Mouse (Mus musculus): Measurements from ENCODE around the gene Rapgefl1. TPM values are rescaled to one million over a fixed set of nuclear protein-coding genes. Genes with fewer than 3 reads are reported as not detected.

The Rapgefl1 gene
- polyA plus RNA-seq, 1 experiment from 2014 or later: 2.4 TPM

DNA sequence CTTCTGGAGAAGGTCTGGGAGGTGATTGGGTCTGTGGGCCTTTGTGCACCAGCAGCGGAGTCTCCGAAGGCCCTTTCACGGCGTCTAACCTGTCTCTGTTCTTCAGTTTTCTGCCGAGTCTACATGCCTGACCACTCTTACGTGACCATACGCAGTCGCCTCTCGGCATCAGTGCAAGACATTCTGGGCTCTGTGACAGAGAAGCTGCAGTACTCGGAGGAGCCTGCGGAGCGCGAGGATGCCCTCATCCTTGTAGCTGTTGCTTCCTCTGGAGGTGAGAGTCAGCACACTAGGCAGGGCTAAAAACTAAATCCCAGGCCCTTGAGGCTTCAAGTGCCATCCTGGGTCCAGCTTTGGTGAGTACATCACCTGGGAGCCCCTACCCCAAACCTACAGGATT, 9.4 kb downstream of the Rapgefl1 start:
- peaks cover 5% of the 10 kb centered on the region; the same call in 1 of the 2 replicates for H3K4me1 ChIP-seq (ENCODE audit: control insufficient read depth, insufficient read depth, low read length)
- H3K36me3 ChIP-seq (ENCODE audit: control insufficient read depth, insufficient read depth, low read length): no peaks in the 10 kb centered on the region
- no peak overlapping the region for H3K9ac ChIP-seq (ENCODE audit: low read depth, low read length)
- H3K27me3 ChIP-seq (ENCODE audit: control insufficient read depth, insufficient read depth, low read length): no peaks in the 10 kb centered on the region
- WGBS: 43% methylated on average over 13 of the region's 13 CpGs
- H3K9me3 ChIP-seq (ENCODE audit: control insufficient read depth, low read length): no peaks in the 10 kb centered on the region
- no peak overlapping the region for H3K27ac ChIP-seq (ENCODE audit: low read depth, low read length)
- H3K4me3 ChIP-seq (ENCODE audit: low read length): no peak overlapping the region
- H3K4me2 ChIP-seq (replicated peaks; ENCODE audit: low read depth, low read length): no peak overlapping the region
- ATAC-seq (ENCODE audit: low FRiP score, low TSS enrichment): no peak

DNA sequence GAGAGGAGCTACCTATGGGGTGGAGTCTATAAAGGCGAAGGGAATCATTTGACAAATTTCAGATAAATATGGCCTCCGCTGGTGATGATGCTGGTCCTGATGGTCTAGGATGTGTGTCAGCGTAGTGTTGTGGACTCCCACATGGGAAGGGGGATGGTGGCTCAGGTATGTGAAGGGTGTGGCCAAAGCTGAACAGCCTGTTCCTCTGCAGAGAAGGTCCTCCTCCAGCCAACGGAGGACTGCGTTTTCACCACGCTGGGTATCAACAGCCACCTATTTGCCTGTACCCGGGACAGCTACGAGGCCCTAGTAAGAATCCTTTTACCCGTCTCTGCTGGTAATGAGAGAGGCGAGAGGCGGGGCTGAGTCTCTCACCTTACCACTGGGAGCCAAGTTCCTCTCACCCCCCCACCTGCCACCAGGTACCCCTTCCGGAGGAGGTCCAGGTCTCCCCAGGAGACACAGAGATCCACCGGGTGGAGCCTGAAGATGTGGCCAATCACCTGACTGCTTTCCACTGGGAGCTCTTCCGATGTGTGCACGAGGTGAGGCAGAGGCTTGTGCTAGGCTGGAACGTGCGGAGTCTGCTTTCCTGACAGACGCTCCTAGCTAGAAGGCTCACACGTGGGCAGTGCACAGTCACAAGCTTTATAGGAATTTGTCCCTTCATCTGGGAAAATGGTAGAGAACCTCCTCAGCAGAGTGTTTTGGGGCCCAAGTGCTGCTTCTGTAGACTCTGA, 10.4 kb downstream of the Rapgefl1 start:
- H3K4me1 ChIP-seq (ENCODE audit: control insufficient read depth, insufficient read depth, low read length): peaks cover 5% of the 10 kb centered on the region; the same call in 1 of the 2 replicates
- H3K27ac ChIP-seq (ENCODE audit: low read depth, low read length): no peak overlapping the region
- 65% methylated on average over 19 of the region's 19 CpGs for WGBS
- H3K9ac ChIP-seq (ENCODE audit: low read depth, low read length): no peak overlapping the region
- H3K4me3 ChIP-seq (ENCODE audit: low read length): no peak overlapping the region
- no peaks in the 10 kb centered on the region for H3K27me3 ChIP-seq (ENCODE audit: control insufficient read depth, insufficient read depth, low read length)
- H3K4me2 ChIP-seq (replicated peaks; ENCODE audit: low read depth, low read length): no peak overlapping the region
- no peak for ATAC-seq (ENCODE audit: low FRiP score, low TSS enrichment)
- no peaks in the 10 kb centered on the region for H3K9me3 ChIP-seq (ENCODE audit: control insufficient read depth, low read length)
- no peaks in the 10 kb centered on the region for H3K36me3 ChIP-seq (ENCODE audit: control insufficient read depth, insufficient read depth, low read length)

DNA sequence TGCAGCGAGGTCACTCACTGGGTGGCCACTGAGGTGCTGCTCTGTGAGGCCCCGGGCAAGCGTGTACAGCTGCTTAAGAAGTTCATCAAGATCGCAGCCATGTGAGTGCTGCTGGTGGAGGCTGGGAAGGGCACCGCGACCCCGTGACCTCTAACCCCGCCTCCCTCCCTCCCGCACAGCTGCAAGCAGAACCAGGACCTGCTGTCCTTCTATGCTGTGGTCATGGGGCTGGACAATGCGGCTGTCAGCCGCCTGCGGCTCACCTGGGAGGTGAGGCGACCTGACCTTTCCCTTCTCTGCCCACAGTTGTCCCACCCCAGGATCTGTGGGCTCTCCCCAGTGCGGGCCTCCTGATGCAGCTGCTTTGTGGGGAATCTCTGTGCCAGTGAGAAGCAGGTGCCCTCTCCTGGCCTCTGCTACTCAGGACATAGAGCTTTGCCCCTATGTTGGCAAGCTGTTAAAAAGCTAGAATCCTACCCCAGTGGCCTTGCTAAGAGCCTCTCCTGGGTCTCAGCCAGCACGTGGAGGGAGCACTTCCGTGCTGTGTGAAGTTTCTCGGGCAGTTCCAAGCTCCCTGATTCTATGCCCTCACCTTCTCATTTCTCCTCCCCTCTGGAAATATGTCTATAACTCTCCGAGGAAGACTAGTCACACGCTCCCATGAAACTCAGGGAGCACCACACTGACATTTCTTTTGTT, 12.8 kb downstream of the Rapgefl1 start:
- no peaks in the 10 kb centered on the region for H3K9me3 ChIP-seq (ENCODE audit: control insufficient read depth, low read length)
- H3K27ac ChIP-seq (ENCODE audit: low read depth, low read length): no peak overlapping the region
- 11% methylated on average over 19 of the region's 19 CpGs for WGBS
- no peak overlapping the region for H3K9ac ChIP-seq (ENCODE audit: low read depth, low read length)
- H3K4me3 ChIP-seq (ENCODE audit: low read length): no peak overlapping the region
- no peaks in the 10 kb centered on the region for H3K36me3 ChIP-seq (ENCODE audit: control insufficient read depth, insufficient read depth, low read length)
- peaks cover 5% of the 10 kb centered on the region; the same call in 1 of the 2 replicates for H3K4me1 ChIP-seq (ENCODE audit: control insufficient read depth, insufficient read depth, low read length)
- no peak overlapping the region for H3K4me2 ChIP-seq (replicated peaks; ENCODE audit: low read depth, low read length)
- no peak for ATAC-seq (ENCODE audit: low FRiP score, low TSS enrichment)
- no peaks in the 10 kb centered on the region for H3K27me3 ChIP-seq (ENCODE audit: control insufficient read depth, insufficient read depth, low read length)

DNA sequence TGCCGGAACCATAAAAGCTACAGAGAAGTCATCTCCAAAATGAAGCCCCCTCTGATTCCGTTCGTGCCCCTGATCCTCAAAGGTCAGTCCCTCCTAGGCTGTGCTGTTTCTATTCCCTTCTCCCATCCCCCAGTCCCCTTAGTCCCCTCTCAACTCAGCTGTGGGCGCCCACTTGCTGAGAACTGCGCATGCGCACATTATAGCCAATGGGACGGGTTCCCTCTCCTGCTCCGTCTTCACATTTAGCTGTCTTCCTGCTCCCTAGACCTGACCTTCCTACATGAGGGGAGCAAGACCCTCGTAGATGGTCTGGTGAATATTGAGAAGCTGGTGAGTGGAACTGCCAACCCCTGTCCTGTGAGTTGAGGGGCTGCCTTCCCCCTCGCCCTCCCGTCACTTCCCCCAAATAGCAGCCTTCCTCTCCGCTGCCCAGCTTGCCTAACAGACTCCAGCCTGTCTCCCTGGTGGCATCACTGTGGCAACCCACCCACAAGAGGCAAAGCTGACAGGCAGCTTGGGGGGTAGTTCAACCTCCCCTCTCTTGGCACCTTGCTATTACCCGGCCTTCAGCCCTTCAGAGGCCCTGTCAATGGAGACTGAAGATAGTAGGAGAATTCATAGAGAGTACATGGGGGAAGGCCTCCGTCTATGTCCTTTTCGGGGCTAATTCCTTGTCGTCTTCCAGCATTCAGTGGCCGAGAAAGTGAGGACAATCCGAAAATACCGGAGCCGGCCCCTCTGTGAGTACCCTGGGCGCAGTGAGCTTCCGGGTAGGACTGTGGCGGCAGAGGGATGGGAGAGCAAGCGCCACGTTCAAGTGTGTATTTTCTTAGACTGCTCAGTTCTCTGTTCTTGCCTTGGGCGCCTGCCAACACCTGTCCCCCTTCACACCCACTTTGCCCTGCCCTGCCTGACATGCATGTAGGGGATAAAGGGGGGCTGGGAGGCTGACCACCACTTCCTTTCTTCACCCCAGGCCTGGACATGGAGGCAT, 13.8 kb downstream of the Rapgefl1 start:
- no peak overlapping the region for H3K27ac ChIP-seq (ENCODE audit: low read depth, low read length)
- H3K27me3 ChIP-seq (ENCODE audit: control insufficient read depth, insufficient read depth, low read length): no peaks in the 10 kb centered on the region
- H3K36me3 ChIP-seq (ENCODE audit: control insufficient read depth, insufficient read depth, low read length): no peaks in the 10 kb centered on the region
- no peak overlapping the region for H3K9ac ChIP-seq (ENCODE audit: low read depth, low read length)
- H3K9me3 ChIP-seq (ENCODE audit: control insufficient read depth, low read length): no peaks in the 10 kb centered on the region
- ATAC-seq (ENCODE audit: low FRiP score, low TSS enrichment): no peak
- 68% methylated on average over 26 of the region's 26 CpGs for WGBS
- H3K4me1 ChIP-seq (ENCODE audit: control insufficient read depth, insufficient read depth, low read length): peaks cover 5% of the 10 kb centered on the region; the same call in 1 of the 2 replicates
- no peak overlapping the region for H3K4me3 ChIP-seq (ENCODE audit: low read length)
- H3K4me2 ChIP-seq (replicated peaks; ENCODE audit: low read depth, low read length): no peak overlapping the region

DNA sequence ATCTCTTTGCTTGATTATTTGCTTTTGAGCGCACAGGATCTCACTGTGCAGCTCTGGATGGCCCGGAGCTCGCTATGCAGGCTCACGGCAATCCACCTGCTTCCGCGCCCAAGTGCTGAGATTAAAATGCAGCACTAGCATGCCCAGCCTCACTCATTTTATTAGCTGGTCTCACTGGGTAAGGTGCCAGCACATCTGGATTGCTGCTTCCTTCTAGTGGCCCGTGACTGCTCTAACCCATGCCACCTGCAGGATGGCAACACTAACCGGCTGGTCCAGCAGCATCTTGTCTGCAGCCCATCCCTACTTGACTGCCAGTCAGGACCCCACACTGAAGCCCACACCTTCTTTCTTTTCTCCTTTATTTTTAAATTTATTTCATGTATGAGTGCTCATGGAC, 17.5 kb downstream of the Rapgefl1 start:
- ATAC-seq (ENCODE audit: low FRiP score, low TSS enrichment): no peak
- Histone ChIP-seq H3K4me2 (replicated peaks; ENCODE audit: low read depth, low read length) (no peak overlapping the region), H3K27ac (ENCODE audit: low read depth, low read length) (no peak overlapping the region), H3K4me3 (ENCODE audit: low read length) (no peak overlapping the region), H3K9ac (ENCODE audit: low read depth, low read length) (no peak overlapping the region), H3K4me1 (ENCODE audit: control insufficient read depth, insufficient read depth, low read length) (peaks cover 3% of the 10 kb centered on the region; the same call in 1 of the 2 replicates), H3K9me3 (ENCODE audit: control insufficient read depth, low read length) (no peaks in the 10 kb centered on the region), H3K27me3 (ENCODE audit: control insufficient read depth, insufficient read depth, low read length) (no peaks in the 10 kb centered on the region), H3K36me3 (ENCODE audit: control insufficient read depth, insufficient read depth, low read length) (no peaks in the 10 kb centered on the region)
- WGBS: 95% methylated on average over 8 of the region's 8 CpGs

DNA sequence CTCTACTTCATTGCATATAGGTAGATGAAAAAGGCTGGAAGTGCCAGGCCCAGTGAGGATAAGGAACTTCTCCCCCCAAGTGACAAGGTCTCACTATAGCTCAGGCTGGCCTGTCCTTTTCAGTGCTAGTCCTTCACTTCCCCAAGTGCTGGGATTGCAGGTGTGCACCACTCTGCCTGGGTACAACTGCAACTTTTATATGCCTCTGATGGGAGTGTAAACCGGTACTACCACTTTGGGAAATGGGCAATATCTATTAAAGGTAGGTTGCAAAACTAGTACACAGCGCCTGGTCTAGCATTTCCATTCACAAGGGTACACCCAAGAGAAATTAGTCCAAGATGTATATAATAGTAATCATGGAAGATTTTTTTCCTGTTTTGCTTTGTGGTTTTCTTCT, 18.1 kb downstream of the Rapgefl1 start:
- no peaks in the 10 kb centered on the region for H3K27me3 ChIP-seq (ENCODE audit: control insufficient read depth, insufficient read depth, low read length)
- no peaks in the 10 kb centered on the region for H3K36me3 ChIP-seq (ENCODE audit: control insufficient read depth, insufficient read depth, low read length)
- H3K4me1 ChIP-seq (ENCODE audit: control insufficient read depth, insufficient read depth, low read length): no peaks in the 10 kb centered on the region; the same call in 1 of the 2 replicates
- H3K27ac ChIP-seq (ENCODE audit: low read depth, low read length): no peak overlapping the region
- ATAC-seq (ENCODE audit: low FRiP score, low TSS enrichment): no peak
- no peaks in the 10 kb centered on the region for H3K9me3 ChIP-seq (ENCODE audit: control insufficient read depth, low read length)
- no peak overlapping the region for H3K4me2 ChIP-seq (replicated peaks; ENCODE audit: low read depth, low read length)
- no peak overlapping the region for H3K9ac ChIP-seq (ENCODE audit: low read depth, low read length)
- WGBS: 87% methylated on average over 2 of the region's 2 CpGs
- H3K4me3 ChIP-seq (ENCODE audit: low read length): no peak overlapping the region

DNA sequence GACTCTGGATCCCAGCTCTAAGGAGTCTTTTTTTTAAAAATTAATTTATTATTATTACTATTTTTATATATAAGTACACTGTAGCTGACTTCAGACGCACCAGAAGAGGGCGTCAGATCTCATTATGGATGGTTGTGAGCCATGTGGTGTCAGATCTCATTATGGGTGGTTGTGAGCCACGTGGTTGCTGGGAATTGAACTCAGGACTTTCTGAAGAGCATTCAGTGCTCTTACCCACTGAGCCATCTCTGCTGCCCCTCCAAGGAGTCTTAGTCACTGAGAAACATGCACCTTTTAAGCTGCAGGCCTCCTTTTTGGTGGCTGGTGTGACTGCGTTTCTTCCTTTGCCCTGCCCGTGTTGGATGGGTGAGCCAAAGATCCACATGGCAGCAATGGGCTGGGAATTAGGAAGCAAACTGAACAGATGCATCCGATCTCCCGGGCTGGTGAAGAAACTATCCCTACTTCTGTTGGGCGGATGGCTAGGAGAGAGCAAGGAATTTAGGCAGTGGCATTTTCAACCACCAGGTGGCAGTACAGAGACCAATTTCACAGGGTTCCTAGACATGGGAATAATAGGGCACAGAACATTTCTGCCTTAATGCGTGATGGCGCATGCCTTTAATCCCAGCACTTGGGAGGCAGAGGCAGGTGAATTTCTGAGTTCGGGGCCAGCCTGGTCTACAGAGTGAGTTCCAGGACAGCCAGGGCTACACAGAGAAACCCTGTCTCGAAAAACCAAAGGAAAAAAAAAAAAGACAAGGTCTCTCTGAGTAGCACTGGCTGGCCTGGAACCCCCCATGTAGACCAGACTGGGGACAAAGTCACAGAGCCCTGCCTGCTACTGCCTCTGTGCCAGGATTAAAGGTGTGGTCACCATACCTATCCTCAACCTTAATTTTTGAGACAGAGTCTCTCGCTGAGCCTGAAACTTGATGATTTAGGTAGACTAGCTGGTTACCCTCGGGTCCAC, 22.5 kb downstream of the Rapgefl1 start:
- Histone ChIP-seq H3K9ac (ENCODE audit: low read depth, low read length) (no peak overlapping the region), H3K9me3 (ENCODE audit: control insufficient read depth, low read length) (no peaks in the 10 kb centered on the region), H3K27ac (ENCODE audit: low read depth, low read length) (no peak overlapping the region), H3K4me3 (ENCODE audit: low read length) (no peak overlapping the region), H3K4me1 (ENCODE audit: control insufficient read depth, insufficient read depth, low read length) (0 out of 2 replicates have a peak, but pooled peaks cover 3% of the 10 kb centered on the region), H3K27me3 (ENCODE audit: control insufficient read depth, insufficient read depth, low read length) (no peaks in the 10 kb centered on the region), H3K36me3 (ENCODE audit: control insufficient read depth, insufficient read depth, low read length) (no peaks in the 10 kb centered on the region), H3K4me2 (replicated peaks; ENCODE audit: low read depth, low read length) (no peak overlapping the region)
- WGBS: 36% methylated on average over 14 of the region's 14 CpGs
- ATAC-seq (ENCODE audit: low FRiP score, low TSS enrichment): 0 out of 2 replicates have a peak, but pooled peaks have one; percentile 29
